Mouse (Mus musculus): ENCODE data around the gene Dleu7. TPM values are rescaled to one million over a fixed set of nuclear protein-coding genes. Genes with fewer than 3 reads are reported as not detected.

The Dleu7 gene
- total RNA-seq, 2 experiments from 2014 or later = not detected

DNA sequence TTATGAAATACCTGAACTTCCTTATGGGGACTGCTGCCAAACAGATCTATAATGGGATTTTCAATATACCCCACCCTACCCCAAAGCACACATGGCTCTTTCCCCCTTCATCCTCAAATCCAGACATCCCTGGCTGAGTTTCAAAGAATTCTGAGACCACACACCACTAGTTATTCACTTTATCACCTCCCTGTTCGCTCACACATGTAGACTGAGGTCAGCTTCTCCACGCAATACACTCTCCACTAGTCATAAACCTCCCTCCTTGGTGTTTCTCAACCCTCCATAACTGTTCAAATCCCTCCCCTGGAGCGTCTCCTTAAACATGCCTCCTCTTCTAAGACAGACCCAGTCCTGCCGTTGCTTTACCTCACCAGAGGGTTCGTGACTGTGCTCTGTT lies 30.6 kb upstream of the Dleu7 start:
- TF ChIP-seq CTCF (IDR thresholded peaks at IDR 0.05) = no peak
- intact Hi-C loops (cut with DNase I) = no loop called here
- DNase-seq = no peak
- Histone ChIP-seq H3K4me3 (no peak overlapping the region), H3K27ac (no peak overlapping the region)

DNA sequence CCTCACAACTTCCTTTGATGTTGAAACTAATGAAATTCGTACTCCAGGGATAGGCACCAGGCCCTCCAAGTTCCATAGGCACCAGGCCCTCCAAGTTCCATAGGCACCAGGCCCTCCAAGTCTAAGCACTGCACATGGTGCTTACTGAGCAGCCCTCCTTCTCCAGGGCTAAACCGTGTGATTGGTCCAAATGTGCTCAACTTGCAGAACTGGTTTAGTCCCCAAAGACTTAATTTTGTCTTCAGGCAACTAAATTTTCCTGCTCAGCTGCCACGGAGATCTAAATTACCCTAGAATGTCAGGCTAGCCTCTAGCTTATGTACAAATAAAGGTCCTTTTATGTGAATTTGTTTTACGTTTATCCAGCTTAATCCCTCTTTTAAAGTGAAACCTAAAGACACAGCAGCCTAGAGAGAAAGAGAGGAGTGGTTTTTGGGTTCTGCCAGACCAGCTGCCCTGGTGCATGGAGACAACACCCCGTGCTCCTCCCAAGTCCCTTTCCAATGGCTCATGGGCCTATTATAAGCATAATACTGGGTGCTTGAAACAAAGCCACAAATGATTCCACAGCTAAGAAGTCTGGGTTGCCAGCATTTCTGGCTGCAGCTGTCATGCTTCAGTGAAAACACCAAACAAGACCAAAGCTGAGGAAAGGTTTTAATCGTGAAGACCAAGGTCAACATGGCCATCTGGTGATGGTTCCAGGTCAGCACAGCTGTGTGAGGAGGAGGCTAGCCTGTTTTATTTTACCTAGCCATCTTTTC lies 29.9 kb upstream of the Dleu7 start:
- intact Hi-C loops (cut with DNase I) = no loop called here
- DNase-seq = peak; percentile 24

DNA sequence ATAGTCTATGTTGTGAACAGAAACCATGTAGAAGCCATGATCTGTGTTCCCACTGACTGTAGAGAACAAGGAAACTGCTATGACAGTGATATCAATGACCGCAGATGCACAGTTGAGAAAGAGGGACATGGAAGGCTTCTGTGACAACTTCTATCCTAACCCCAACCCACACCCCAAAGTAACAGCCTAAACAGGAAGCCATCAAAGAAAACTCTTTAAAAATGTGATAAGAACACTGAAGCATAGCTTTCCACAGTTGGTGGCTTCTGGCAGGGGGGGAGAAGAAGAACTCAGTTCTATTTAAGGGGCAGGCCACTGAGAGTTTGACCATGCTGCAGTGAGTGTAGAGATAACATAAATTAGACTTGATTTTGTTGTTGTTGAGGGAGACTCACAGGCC lies 18.8 kb upstream of the Dleu7 start:
- intact Hi-C loops (cut with DNase I) = no loop called here

More for the DNA sequence above, 29.9 kb upstream of the Dleu7 start:
- peak overlapping the region; percentile 0; the same call in 1 of the 2 replicates for H3K27ac ChIP-seq
- peak; percentile 2; the same call in 1 of the 2 replicates for TF ChIP-seq CTCF (IDR thresholded peaks at IDR 0.05)
- no peak overlapping the region for H3K4me3 ChIP-seq

GRCm38 (mm10) chr14:62309026-62309425 lies 16.2 kb upstream of the Dleu7 start:
- H3K4me3 ChIP-seq = no peak overlapping the region
- intact Hi-C loops (cut with DNase I) = no loop called here
- TF ChIP-seq CTCF (IDR thresholded peaks at IDR 0.05) = no peak
- H3K27ac ChIP-seq = no peak overlapping the region
- no peak for DNase-seq

More for the DNA sequence above, 18.8 kb upstream of the Dleu7 start:
- Histone ChIP-seq H3K4me3 (no peak overlapping the region), H3K27ac (no peak overlapping the region)
- TF ChIP-seq CTCF (IDR thresholded peaks at IDR 0.05) = no peak
- no peak for DNase-seq

DNA sequence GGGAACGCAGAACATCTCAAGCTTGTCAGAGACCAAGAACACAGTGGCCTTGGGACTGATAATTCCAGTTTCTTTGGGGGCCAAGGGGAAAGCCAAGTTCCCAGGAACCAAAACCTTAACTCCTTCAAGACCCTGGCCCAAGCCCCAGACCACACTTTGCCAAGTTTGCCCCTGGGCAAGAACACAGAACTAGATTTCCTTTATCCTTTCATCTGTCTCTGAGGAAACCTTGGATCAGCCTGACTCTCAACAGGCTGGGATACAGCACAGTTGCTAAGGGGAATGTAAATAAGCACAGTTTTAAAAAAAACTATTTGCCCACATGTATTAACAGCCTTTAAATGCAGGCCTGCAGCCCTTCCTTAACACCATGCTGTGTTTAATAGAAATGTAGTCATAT lies 14.7 kb upstream of the Dleu7 start:
- H3K4me3 ChIP-seq = no peak overlapping the region
- intact Hi-C loops (cut with DNase I) = no loop called here
- no peak for TF ChIP-seq CTCF (IDR thresholded peaks at IDR 0.05)
- DNase-seq = no peak
- no peak overlapping the region for H3K27ac ChIP-seq

GRCm38 (mm10) chr14:62300031-62300430 lies 7.2 kb upstream of the Dleu7 start:
- Histone ChIP-seq H3K4me3 (no peak overlapping the region), H3K27ac (no peak overlapping the region)
- no peak for DNase-seq
- intact Hi-C loops (cut with DNase I) = no loop called here
- no peak for TF ChIP-seq CTCF (IDR thresholded peaks at IDR 0.05)

GRCm38 (mm10) chr14:62298808-62299207 lies 6.0 kb upstream of the Dleu7 start:
- Histone ChIP-seq H3K27ac (no peak overlapping the region), H3K4me3 (no peak overlapping the region)
- DNase-seq = no peak
- intact Hi-C loops (cut with DNase I) = no loop called here
- TF ChIP-seq CTCF (IDR thresholded peaks at IDR 0.05) = no peak

DNA sequence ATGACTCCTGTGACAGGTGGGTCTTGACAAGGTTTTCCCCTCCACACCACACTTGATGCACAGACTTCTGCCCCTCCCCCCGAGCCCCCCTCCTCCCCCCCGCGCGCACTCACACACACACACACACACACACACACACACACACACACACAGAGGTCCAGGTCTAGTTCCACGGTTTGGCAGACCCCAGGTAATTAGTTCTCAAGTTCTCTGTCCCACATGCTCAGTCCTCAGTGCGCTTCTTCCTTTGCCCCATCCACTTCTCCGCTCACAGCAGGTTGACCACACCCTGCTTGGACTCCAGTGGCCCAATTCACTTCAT lies 720 bp downstream of the Dleu7 start:
- peak overlapping the region; percentile 73 for H3K4me3 ChIP-seq
- TF ChIP-seq CTCF (IDR thresholded peaks at IDR 0.05) = no peak
- no peak for DNase-seq
- H3K27ac ChIP-seq = no peak overlapping the region
- intact Hi-C loops (cut with DNase I) = no loop called here

- TF ChIP-seq CTCF (IDR thresholded peaks at IDR 0.05) = no peak
- no peak for DNase-seq
- Histone ChIP-seq H3K27ac (no peak overlapping the region), H3K4me3 (no peak overlapping the region)
- intact Hi-C loops (cut with DNase I) = no loop called here
Measured at GRCm38 (mm10) chr14:62291406-62291987, 1.4 kb downstream of the Dleu7 start.

DNA sequence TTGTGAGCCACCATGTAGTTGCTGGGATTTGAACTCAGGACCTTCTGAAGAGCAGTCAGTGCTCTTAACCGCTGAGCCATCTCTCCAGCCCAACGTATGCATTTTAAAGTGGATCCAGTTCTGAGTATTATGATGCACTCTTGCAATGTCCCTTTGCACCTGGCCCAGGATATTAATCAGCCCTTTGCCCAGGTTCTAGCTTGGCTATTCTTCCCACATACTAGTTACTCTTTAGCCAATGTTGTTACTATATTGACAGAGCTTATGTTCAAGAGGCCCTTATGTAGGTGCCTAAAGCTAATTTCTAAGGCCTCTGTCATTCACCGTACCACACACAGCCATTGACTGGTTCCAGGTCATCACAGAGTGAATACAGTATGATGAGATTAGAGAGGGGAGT lies 4.1 kb downstream of the Dleu7 start:
- DNase-seq = no peak
- TF ChIP-seq CTCF (IDR thresholded peaks at IDR 0.05) = no peak
- H3K27ac ChIP-seq = no peak overlapping the region
- no peak overlapping the region for H3K4me3 ChIP-seq
- intact Hi-C loops (cut with DNase I) = no loop called here

- Histone ChIP-seq H3K4me3 (no peak overlapping the region), H3K27ac (no peak overlapping the region)
- TF ChIP-seq CTCF (IDR thresholded peaks at IDR 0.05) = no peak
- intact Hi-C loops (cut with DNase I) = no loop called here
- DNase-seq = no peak
Measured at GRCm38 (mm10) chr14:62282974-62283373, 9.9 kb downstream of the Dleu7 start.

- intact Hi-C loops (cut with DNase I) = no loop called here
- Histone ChIP-seq H3K27ac (peak overlapping the region; percentile 20; the same call in 1 of the 2 replicates), H3K4me3 (no peak overlapping the region)
- DNase-seq = no peak
- no peak for TF ChIP-seq CTCF (IDR thresholded peaks at IDR 0.05)
Measured at GRCm38 (mm10) chr14:62273604-62274003, 19.2 kb downstream of the Dleu7 start.

DNA sequence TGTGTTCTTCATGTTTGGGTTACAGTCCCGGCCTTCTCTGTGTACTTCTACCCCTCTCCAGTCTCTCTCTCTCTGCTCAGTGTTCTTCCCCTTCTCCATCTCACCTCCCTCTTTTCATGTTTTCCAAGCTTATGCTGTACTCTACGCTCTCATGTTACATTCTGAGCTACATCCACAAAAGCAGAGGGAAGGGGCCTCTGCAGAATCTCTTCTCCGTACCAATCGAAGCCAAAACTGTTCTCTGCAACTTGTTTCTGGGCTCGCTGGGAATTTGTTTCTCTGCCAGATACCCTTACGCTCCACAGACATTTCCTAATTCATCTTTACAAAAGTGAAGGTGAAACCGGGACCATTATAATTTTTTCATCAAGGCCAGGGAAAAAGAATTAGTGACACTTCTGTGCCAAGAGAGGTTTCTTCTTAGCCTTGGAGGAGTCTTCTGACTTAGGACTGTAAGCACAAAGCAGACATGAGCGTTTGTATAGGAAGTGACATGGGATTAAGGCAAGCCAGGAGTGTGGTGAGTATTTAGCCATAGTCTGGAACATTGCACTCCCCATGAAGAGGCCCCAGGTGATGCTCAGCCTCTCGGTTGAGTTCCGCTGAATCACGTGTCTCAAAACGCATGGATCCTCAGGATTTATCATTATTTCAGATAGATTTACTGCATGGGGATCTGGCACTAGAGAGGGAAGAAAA lies 22.0 kb downstream of the Dleu7 start:
- H3K4me3 ChIP-seq = no peak overlapping the region
- intact Hi-C loops (cut with DNase I) = no loop called here
- TF ChIP-seq CTCF (IDR thresholded peaks at IDR 0.05) = no peak
- no peak overlapping the region for H3K27ac ChIP-seq
- DNase-seq = no peak
